Mouse (Mus musculus): ENCODE measurements around the gene Tcam1.

DNA sequence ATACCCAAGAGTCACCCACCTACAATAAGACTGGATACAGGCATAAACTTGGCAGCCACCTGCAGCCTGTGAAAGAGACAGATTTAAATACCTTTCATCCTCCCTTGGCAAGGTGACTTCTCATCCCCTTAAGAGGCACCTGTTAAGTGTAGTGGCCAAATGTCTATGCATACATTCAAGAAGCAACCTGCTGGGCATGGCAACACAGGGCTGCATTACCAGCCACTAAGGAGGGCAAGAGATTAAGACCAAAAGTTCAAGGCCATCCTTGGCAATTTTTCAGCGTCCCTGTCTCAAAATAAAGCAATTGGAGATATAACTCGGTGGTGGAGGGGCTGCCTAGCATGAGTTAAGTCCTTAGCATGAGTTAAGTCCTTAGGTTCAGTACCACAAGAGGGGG, 21.7 kb upstream of the Tcam1 start:
- TF ChIP-seq CTCF (IDR thresholded peaks at IDR 0.05; ENCODE audit: insufficient read depth, low read depth, low read length) = no peak
- no peak for TF ChIP-seq POLR2A (IDR thresholded peaks at IDR 0.05; ENCODE audit: insufficient read depth, low read depth, low read length)

All from olfactory bulb, adult 2 months (tissue).